In genomic region chr1:93300578-93300977, GRCm38 (mm10) we compare ENCODE assay signal across 15 mouse cellular contexts. TPM values are rescaled to one million over a fixed set of nuclear protein-coding genes. Genes with fewer than 3 reads are reported as not detected.
DNase-seq lines count a peak whose midpoint lies in the region; ATAC-seq and TF ChIP-seq lines count a peak whose summit lies in the region.
"Had no signal": no experiment of that assay in that cellular context is flagged by ENCODE, and none has a peak within 500 bp of the region (broad histone marks: within the 10 kb centered on the region; RNA-seq: fewer than 3 reads in every experiment).

No protein-coding gene starts in this region.

- no peak for TF ChIP-seq POLR2A in heart, adult 2 months (IDR thresholded peaks at IDR 0.05; ENCODE audit: insufficient read depth, low read depth, low read length)
- no peak for TF ChIP-seq POLR2A in thymus, adult 2 months (IDR thresholded peaks at IDR 0.05; ENCODE audit: control insufficient read depth, extremely low read depth, insufficient read depth, low read length, poor library complexity)

- peaks cover 2% of the 10 kb centered on the region; the same call in 1 of the 2 replicates for H3K4me1 ChIP-seq in heart, adult 2 months (ENCODE audit: control insufficient read depth, insufficient read depth, low read length)
- H3K4me1 ChIP-seq in heart, embryonic 10.5 days = peaks cover 10% of the 10 kb centered on the region
- H3K4me1 ChIP-seq in heart, embryonic 15.5 days (replicated peaks) = peaks cover 7% of the 10 kb centered on the region
- H3K4me1 ChIP-seq in thymus, adult 2 months (replicated peaks; ENCODE audit: control insufficient read depth, insufficient read depth, low read length) = peaks cover 4% of the 10 kb centered on the region; the same call in 1 of the 2 replicates

- no peak overlapping the region for H3K4me2 ChIP-seq in heart, embryonic 15.5 days

- H3K27ac ChIP-seq in heart, adult 2 months = no peak overlapping the region
- H3K27ac ChIP-seq in heart, embryonic 10.5 days = no peak overlapping the region
- no peak overlapping the region for H3K27ac ChIP-seq in heart, embryonic 15.5 days
- no peak overlapping the region for H3K27ac ChIP-seq in thymus, adult 2 months (ENCODE audit: control insufficient read depth, insufficient read depth, low read length)
- H3K27ac ChIP-seq: macrophage had no signal

- no peaks in the 10 kb centered on the region for H3K9me3 ChIP-seq in heart, embryonic 10.5 days
- H3K9me3 ChIP-seq in heart, embryonic 15.5 days (replicated peaks) = no peaks in the 10 kb centered on the region

- no peak overlapping the region for H3K4me3 ChIP-seq in heart, adult 2 months
- H3K4me3 ChIP-seq in heart, embryonic 10.5 days = no peak overlapping the region
- H3K4me3 ChIP-seq in heart, embryonic 15.5 days = no peak overlapping the region
- no peak overlapping the region for H3K4me3 ChIP-seq in thymus, adult 2 months (ENCODE audit: control insufficient read depth, insufficient read depth, low read length)

- H3K27me3 ChIP-seq in heart, adult 2 months (ENCODE audit: control insufficient read depth, insufficient read depth, low read length) = no peaks in the 10 kb centered on the region
- H3K27me3 ChIP-seq in heart, embryonic 10.5 days (ENCODE audit: insufficient read depth, poor library complexity, severe bottlenecking) = no peaks in the 10 kb centered on the region
- H3K27me3 ChIP-seq in heart, embryonic 15.5 days = no peaks in the 10 kb centered on the region
- no peaks in the 10 kb centered on the region for H3K27me3 ChIP-seq in thymus, adult 2 months (ENCODE audit: control insufficient read depth, insufficient read depth, low read length)

- peak; percentile 45; the same call in 1 of the 2 replicates for ATAC-seq in heart, embryonic 15.5 days (replicated peaks; ENCODE audit: insufficient number of reproducible peaks, insufficient read depth, low FRiP score, low read depth)
- ATAC-seq in cerebellum, adult (ENCODE audit: insufficient number of reproducible peaks, low FRiP score, low TSS enrichment) = no peak
- ATAC-seq: hindbrain, embryonic 16.5 days; midbrain, embryonic 16.5 days had no signal

- 61% methylated on average over 3 of the region's 3 CpGs for WGBS in heart, adult 2 months
- 91% methylated on average over 3 of the region's 3 CpGs for WGBS in heart, embryonic 10.5 days
- 63% methylated on average over 3 of the region's 3 CpGs for WGBS in heart, embryonic 15.5 days
- WGBS in thymus, adult 2 months = 89% methylated on average over 3 of the region's 3 CpGs

- 0 out of 2 replicates have a peak, but pooled peaks have one; percentile 23 for TF ChIP-seq EP300 in heart, adult 2 months (IDR thresholded peaks at IDR 0.05; ENCODE audit: insufficient read depth, low read depth, low read length)

- intact Hi-C loops in heart, adult 2 months (cut with DNase I) = loop anchor here (5.0 kb wide), 1 partner anchor 63 kb away; the partner anchor contains the start of gene Sned1

- no peak for TF ChIP-seq CTCF in heart, adult 2 months (IDR thresholded peaks at IDR 0.05)
- TF ChIP-seq CTCF in thymus, adult 2 months (IDR thresholded peaks at IDR 0.05; ENCODE audit: borderline replicate concordance, control insufficient read depth, extremely low read depth, insufficient read depth, low read length, poor library complexity) = no peak

- H3K79me2 ChIP-seq in heart, adult 2 months (replicated peaks; ENCODE audit: control insufficient read depth, insufficient read depth, low read length) = 0 out of 2 replicates have a peak, but pooled peaks cover under 1% of the 10 kb centered on the region

- DNase-seq in heart, adult 2 months = peak in 1 of 2 experiments; percentile 38
- DNase-seq in heart, embryonic 10.5 days (ENCODE audit: low spot score) = no peak
- DNase-seq in retina, postnatal 1 day = peak; percentile 12
- no peak for DNase-seq in retina, embryonic 14.5 days (ENCODE audit: low spot score)
- DNase-seq in thymus, adult 2 months = no peak
- DNase-seq in T-cell, adult 2 months (ENCODE audit: low spot score) = no peak
- DNase-seq: cerebellum, adult 11-12 months; kidney, adult 2 months; kidney, postnatal 25 days; liver had no signal

- no peak overlapping the region for H3K9ac ChIP-seq in heart, adult 2 months (ENCODE audit: low read depth, low read length)
- no peak overlapping the region for H3K9ac ChIP-seq in heart, embryonic 15.5 days

- peaks cover 3% of the 10 kb centered on the region for H3K36me3 ChIP-seq in heart, adult 2 months (ENCODE audit: control insufficient read depth, insufficient read depth, low read length)
- peaks cover 86% of the 10 kb centered on the region for H3K36me3 ChIP-seq in heart, embryonic 10.5 days
- peaks cover 50% of the 10 kb centered on the region for H3K36me3 ChIP-seq in heart, embryonic 15.5 days
- H3K36me3 ChIP-seq in thymus, adult 2 months (ENCODE audit: control insufficient read depth, insufficient read depth, low read length) = no peaks in the 10 kb centered on the region

RNA-seq across cellular contexts. Expression of gene Mterf4, which starts 5.1 kb away (rescaled TPM):
- total RNA-seq in heart, adult 2 months (2021) = 10 to 100 TPM; 13.6 to 14.6 TPM
- polyA plus RNA-seq in heart, adult 2 months (2012; rRNA removed) = 8.9 and 12.0 TPM in 2 replicates
- 21.7 and 27.9 TPM in 2 replicates for polyA plus RNA-seq in heart, embryonic 10.5 days (2016; fragmentation: Nextera tagmentation; extraction: Ambion mirVana)
- polyA plus RNA-seq in heart, embryonic 15.5 days (2015; fragmentation: Nextera tagmentation; extraction: Ambion mirVana) = 19.2 and 22.5 TPM in 2 replicates
- polyA plus RNA-seq in thymus, adult 2 months (2012; rRNA removed) = 11.1 and 11.6 TPM in 2 replicates

RNA-seq across cellular contexts. Expression of gene Ppp1r7, which starts 42.1 kb away (rescaled TPM):
- total RNA-seq in heart, adult 2 months (2021) = 10 to 100 TPM; 22.7 to 24.1 TPM
- 2.9 and 4.2 TPM in 2 replicates for polyA plus RNA-seq in heart, adult 2 months (2012; rRNA removed)
- polyA plus RNA-seq in heart, embryonic 10.5 days (2016; fragmentation: Nextera tagmentation; extraction: Ambion mirVana) = 60.5 and 68.1 TPM in 2 replicates
- polyA plus RNA-seq in heart, embryonic 15.5 days (2015; fragmentation: Nextera tagmentation; extraction: Ambion mirVana) = 41.1 and 46.2 TPM in 2 replicates
- polyA plus RNA-seq in thymus, adult 2 months (2012; rRNA removed) = 6.0 and 6.4 TPM in 2 replicates

RNA-seq across cellular contexts. Expression of gene Pask, which starts 42.7 kb away (rescaled TPM):
- under 1 TPM; 0.10 to 0.27 TPM for total RNA-seq in heart, adult 2 months (2021)
- 0.39 and 1.00 TPM in 2 replicates for polyA plus RNA-seq in heart, adult 2 months (2012; rRNA removed)
- 11.9 and 15.0 TPM in 2 replicates for polyA plus RNA-seq in heart, embryonic 10.5 days (2016; fragmentation: Nextera tagmentation; extraction: Ambion mirVana)
- polyA plus RNA-seq in heart, embryonic 15.5 days (2015; fragmentation: Nextera tagmentation; extraction: Ambion mirVana) = 5.4 and 7.7 TPM in 2 replicates
- 9.4 and 12.8 TPM in 2 replicates for polyA plus RNA-seq in thymus, adult 2 months (2012; rRNA removed)
